Mouse (Mus musculus): ENCODE measurements at regions not wholly inside any gene's neighbourhood (a gene's known extent, or its start where the extent isn't known, plus 50 kb on each side); places are given as distances from the start of the nearest gene placed in this dataset.

DNA sequence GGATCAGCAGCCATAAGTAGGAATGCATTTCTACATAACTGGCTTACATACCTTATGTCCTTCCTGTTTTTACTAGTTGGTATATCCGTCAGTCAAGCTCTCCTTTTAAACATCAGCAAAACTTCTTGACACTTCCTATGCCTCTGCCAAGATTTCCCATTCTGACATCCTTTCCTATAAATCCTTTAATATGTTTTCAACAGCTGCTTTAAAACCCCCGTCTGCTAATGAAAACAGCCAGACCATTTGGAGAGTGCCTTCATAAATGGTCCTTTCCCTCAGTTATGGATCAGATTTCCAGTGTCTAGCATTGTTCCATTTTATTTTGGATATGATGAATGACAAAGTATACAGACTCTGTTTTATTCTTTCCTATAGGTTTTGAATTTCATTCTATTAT, 270.7 kb upstream of the Rgmb start:
- H3K4me2 ChIP-seq: no peak overlapping the region
- no peaks in the 10 kb centered on the region for H3K4me1 ChIP-seq
- no peak for ATAC-seq (ENCODE audit: insufficient read depth, low FRiP score, low read depth)
- no peaks in the 10 kb centered on the region for H3K9me3 ChIP-seq
- H3K4me3 ChIP-seq (replicated peaks): no peak overlapping the region
- H3K27me3 ChIP-seq (replicated peaks): no peaks in the 10 kb centered on the region
- H3K36me3 ChIP-seq: no peaks in the 10 kb centered on the region
- no peak overlapping the region for H3K9ac ChIP-seq
- H3K27ac ChIP-seq: no peak overlapping the region
- 40% methylated on average over 2 of the region's 2 CpGs for WGBS

DNA sequence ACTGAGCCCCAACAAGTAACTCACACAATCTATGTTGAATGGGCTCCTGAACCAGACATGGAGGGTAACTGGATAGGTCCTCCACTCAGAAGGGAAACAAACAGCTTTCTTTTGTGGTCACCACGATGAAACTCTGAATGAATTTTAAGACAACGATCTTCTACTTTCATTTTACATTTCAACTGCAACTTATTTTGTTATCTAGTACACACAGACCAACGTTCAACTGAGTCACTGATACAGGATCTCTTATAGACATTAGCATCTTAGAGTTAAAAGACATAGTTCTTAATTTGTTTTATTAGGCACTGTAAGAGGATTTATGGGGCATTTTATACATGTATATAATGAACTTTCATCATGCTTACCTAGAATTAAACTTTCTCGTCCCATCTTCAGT, 262.1 kb upstream of the Rgmb start:
- H3K9me3 ChIP-seq: no peaks in the 10 kb centered on the region
- H3K27me3 ChIP-seq (replicated peaks): no peaks in the 10 kb centered on the region
- no peak overlapping the region for H3K9ac ChIP-seq
- no peak overlapping the region for H3K27ac ChIP-seq
- H3K36me3 ChIP-seq: no peaks in the 10 kb centered on the region
- no peaks in the 10 kb centered on the region for H3K4me1 ChIP-seq
- H3K4me2 ChIP-seq: no peak overlapping the region
- WGBS: 77% methylated on average over 4 of the region's 4 CpGs
- no peak for ATAC-seq (ENCODE audit: insufficient read depth, low FRiP score, low read depth)
- H3K4me3 ChIP-seq (replicated peaks): no peak overlapping the region

DNA sequence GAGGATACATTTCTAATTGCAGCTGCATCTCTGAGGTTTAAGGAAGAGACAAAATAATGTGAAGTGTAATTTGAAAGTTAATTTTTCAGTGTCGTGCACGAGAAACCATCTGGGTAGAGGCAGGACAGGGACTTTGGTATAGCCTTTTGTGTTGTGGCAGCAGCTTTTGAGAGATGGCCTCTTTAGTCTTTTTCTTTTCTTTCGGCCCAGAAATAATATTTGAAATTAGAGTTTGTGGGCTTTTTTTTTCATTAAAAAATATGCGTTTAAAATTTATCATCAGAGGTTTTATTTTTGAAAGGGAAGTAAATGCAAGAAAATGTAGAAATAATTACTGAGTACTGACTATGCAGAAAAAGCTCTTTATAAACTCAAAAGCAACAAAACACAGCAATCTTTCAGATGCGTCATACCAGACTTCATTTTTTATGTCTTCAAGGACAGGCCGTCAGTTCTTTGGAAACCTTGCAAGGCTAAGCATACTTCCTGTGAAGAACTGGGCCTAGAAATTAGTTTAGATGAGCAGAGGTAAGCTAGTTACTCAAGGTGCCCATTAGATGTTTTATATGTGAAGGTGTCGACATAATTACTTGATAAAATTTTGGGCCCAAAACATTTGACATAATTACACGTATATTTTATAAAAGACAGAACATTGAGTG, 258.9 kb upstream of the Rgmb start:
- no peak for ATAC-seq (ENCODE audit: insufficient read depth, low FRiP score, low read depth)
- H3K27ac ChIP-seq: no peak overlapping the region
- H3K36me3 ChIP-seq: no peaks in the 10 kb centered on the region
- whole genome bisulfite sequencing: 79% methylated on average over 8 of the region's 8 CpGs
- no peaks in the 10 kb centered on the region for H3K27me3 ChIP-seq (replicated peaks)
- H3K4me2 ChIP-seq: no peak overlapping the region
- no peak overlapping the region for H3K9ac ChIP-seq
- H3K4me3 ChIP-seq (replicated peaks): no peak overlapping the region
- no peaks in the 10 kb centered on the region for H3K4me1 ChIP-seq
- H3K9me3 ChIP-seq: no peaks in the 10 kb centered on the region

DNA sequence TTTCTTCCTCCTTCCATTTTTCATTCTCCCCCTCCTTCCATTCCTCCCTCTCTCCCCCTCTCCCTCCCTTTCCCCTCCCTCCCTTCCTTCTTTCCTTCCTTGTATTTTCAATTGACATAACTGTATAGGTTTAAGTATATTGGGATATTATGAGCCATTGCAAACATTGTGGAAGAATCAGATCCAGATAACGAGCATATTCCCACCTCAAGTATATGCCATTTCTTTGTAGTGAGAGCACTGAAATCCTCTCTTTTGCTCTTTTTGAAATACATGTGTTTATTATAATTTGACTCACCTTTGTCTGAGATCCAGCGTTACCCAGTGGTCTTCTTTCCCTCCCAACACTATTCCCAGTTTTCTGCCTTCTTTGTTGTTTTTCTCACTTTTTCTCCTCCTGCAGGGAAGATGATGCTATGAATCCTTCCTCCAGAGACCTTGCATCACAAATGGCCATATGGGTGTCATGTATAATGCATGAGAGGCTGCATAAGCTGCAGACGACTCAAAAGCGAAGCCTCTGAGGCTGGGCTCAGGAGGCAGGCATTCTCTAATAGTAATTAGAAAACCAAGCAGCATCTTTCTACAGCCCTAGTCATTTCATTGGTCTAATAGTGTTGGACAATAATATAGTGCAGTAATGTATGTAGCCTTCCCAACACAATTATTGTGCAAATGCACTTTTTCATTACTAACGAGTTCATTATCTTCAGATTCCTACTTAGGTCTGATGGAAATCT, 258.2 kb upstream of the Rgmb start:
- H3K27ac ChIP-seq: no peak overlapping the region

GRCm38 (mm10) chr17:16087046-16087445, 256.2 kb upstream of the Rgmb start:
- no peaks in the 10 kb centered on the region for H3K27me3 ChIP-seq (replicated peaks)
- no peaks in the 10 kb centered on the region for H3K36me3 ChIP-seq
- ATAC-seq (ENCODE audit: insufficient read depth, low FRiP score, low read depth): no peak
- H3K9me3 ChIP-seq: no peaks in the 10 kb centered on the region
- H3K27ac ChIP-seq: no peak overlapping the region
- no peak overlapping the region for H3K9ac ChIP-seq
- H3K4me2 ChIP-seq: no peak overlapping the region
- 80% methylated on average over 2 of the region's 2 CpGs for WGBS
- no peak overlapping the region for H3K4me3 ChIP-seq (replicated peaks)
- no peaks in the 10 kb centered on the region for H3K4me1 ChIP-seq

More for the DNA sequence above, 258.2 kb upstream of the Rgmb start:
- no peaks in the 10 kb centered on the region for H3K9me3 ChIP-seq
- H3K4me3 ChIP-seq (replicated peaks): no peak overlapping the region
- no peaks in the 10 kb centered on the region for H3K36me3 ChIP-seq
- H3K4me1 ChIP-seq: no peaks in the 10 kb centered on the region
- no peak overlapping the region for H3K4me2 ChIP-seq
- H3K9ac ChIP-seq: no peak overlapping the region
- H3K27me3 ChIP-seq (replicated peaks): no peaks in the 10 kb centered on the region
- ATAC-seq (ENCODE audit: insufficient read depth, low FRiP score, low read depth): no peak
- 72% methylated on average over 5 of the region's 5 CpGs for WGBS

DNA sequence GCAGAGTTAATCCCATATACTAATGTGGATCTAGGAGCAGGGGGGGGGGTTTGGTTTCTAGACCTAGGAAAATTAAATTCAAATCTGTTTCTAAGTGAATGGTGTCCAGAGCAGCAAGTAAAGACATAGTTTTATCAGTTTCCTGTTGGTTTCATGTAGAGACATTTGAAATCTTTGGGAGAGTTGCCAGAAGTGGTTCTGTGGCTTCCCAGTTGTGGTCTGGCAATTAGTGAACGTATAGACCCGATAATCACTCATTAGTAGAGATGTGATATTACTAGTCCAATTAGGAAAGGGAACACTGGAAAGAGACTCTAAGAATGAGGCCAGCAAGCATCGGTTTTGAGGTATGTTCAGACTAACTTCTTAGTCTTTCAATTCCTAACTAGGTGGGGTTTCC, 252.0 kb upstream of the Rgmb start:
- no peak overlapping the region for H3K9ac ChIP-seq
- H3K27me3 ChIP-seq (replicated peaks): no peaks in the 10 kb centered on the region
- ATAC-seq (ENCODE audit: insufficient read depth, low FRiP score, low read depth): no peak
- H3K4me3 ChIP-seq (replicated peaks): no peak overlapping the region
- no peaks in the 10 kb centered on the region for H3K4me1 ChIP-seq
- WGBS: 78% methylated on average over 3 of the region's 3 CpGs
- H3K9me3 ChIP-seq: no peaks in the 10 kb centered on the region
- no peak overlapping the region for H3K27ac ChIP-seq
- H3K36me3 ChIP-seq: no peaks in the 10 kb centered on the region
- no peak overlapping the region for H3K4me2 ChIP-seq

- Histone ChIP-seq H3K4me3 (replicated peaks) (no peak overlapping the region), H3K27ac (no peak overlapping the region), H3K4me2 (no peak overlapping the region), H3K27me3 (replicated peaks) (no peaks in the 10 kb centered on the region), H3K4me1 (no peaks in the 10 kb centered on the region), H3K9me3 (no peaks in the 10 kb centered on the region), H3K9ac (no peak overlapping the region), H3K36me3 (no peaks in the 10 kb centered on the region)
- 69% methylated on average over 3 of the region's 3 CpGs for WGBS
- ATAC-seq (ENCODE audit: insufficient read depth, low FRiP score, low read depth): no peak
Measured at GRCm38 (mm10) chr17:16078549-16078948, 247.7 kb upstream of the Rgmb start.

GRCm38 (mm10) chr17:16069334-16069733, 238.5 kb upstream of the Rgmb start:
- H3K27me3 ChIP-seq (replicated peaks): no peaks in the 10 kb centered on the region

GRCm38 (mm10) chr17:16067858-16068257, 237.0 kb upstream of the Rgmb start:
- WGBS: 88% methylated on average over 2 of the region's 2 CpGs
- H3K4me1 ChIP-seq: no peaks in the 10 kb centered on the region
- no peak overlapping the region for H3K27ac ChIP-seq
- H3K4me3 ChIP-seq (replicated peaks): no peak overlapping the region
- no peaks in the 10 kb centered on the region for H3K9me3 ChIP-seq
- no peak overlapping the region for H3K4me2 ChIP-seq
- H3K36me3 ChIP-seq: no peaks in the 10 kb centered on the region
- H3K9ac ChIP-seq: no peak overlapping the region
- ATAC-seq (ENCODE audit: insufficient read depth, low FRiP score, low read depth): no peak
- H3K27me3 ChIP-seq (replicated peaks): no peaks in the 10 kb centered on the region

More at GRCm38 (mm10) chr17:16069334-16069733, 238.5 kb upstream of the Rgmb start:
- no peaks in the 10 kb centered on the region for H3K36me3 ChIP-seq
- no peak overlapping the region for H3K4me2 ChIP-seq
- H3K4me1 ChIP-seq: no peaks in the 10 kb centered on the region
- H3K9me3 ChIP-seq: no peaks in the 10 kb centered on the region
- no peak overlapping the region for H3K4me3 ChIP-seq (replicated peaks)
- no peak overlapping the region for H3K9ac ChIP-seq
- WGBS: 33% methylated on average over 1 of the region's 1 CpGs
- ATAC-seq (ENCODE audit: insufficient read depth, low FRiP score, low read depth): no peak
- no peak overlapping the region for H3K27ac ChIP-seq

DNA sequence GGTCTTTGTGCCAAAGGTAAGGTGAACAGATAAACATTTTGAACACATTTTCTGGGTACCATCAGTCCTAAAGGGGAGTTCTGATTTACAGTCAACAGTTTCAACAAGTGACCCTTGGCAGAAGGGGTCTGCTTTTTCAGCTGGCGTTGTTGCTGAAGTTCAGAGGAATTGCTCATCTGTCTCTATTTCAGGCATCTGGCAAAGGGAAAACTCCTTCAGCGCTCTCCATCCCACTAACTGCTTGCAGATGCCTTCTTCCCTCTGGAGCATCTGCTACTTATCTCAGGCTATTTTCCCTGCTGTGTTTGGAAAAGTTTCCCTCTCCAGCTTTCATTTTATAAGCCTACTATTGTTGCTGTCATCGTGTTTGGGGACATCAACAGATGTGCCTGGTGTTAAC, 223.6 kb upstream of the Rgmb start:
- Histone ChIP-seq H3K36me3 (no peaks in the 10 kb centered on the region), H3K9ac (no peak overlapping the region), H3K4me2 (no peak overlapping the region), H3K27ac (peak overlapping the region; percentile 46; the same call in 1 of the 2 replicates), H3K4me3 (replicated peaks) (no peak overlapping the region), H3K9me3 (no peaks in the 10 kb centered on the region), H3K27me3 (replicated peaks) (no peaks in the 10 kb centered on the region), H3K4me1 (no peaks in the 10 kb centered on the region)
- peak; percentile 39; the same call in 1 of the 2 replicates for ATAC-seq (ENCODE audit: insufficient read depth, low FRiP score, low read depth)
- WGBS: 27% methylated on average over 3 of the region's 3 CpGs

DNA sequence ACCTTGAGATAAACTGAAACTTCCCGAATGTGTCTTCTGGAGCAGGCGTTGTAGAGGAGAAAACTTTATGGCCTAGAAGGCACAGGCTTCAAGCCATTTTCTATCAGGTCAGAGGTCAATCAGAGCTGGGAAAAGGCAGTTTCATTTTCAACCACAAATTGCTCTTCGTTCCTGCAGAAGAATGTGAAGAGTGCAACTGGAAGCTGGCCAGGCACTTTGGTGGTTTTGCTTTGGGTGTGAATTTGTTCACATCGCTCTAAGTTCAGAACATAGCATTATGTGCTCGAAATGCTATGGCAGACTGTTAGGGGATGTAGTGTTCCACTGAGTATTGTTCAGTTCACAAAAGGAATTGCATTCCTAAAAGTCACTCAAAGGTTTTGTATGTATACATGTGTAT, 220.9 kb upstream of the Rgmb start:
- H3K27ac ChIP-seq: peak overlapping the region; percentile 26; the same call in 1 of the 2 replicates
- 39% methylated on average over 5 of the region's 5 CpGs for WGBS
- H3K36me3 ChIP-seq: no peaks in the 10 kb centered on the region
- no peak for ATAC-seq (ENCODE audit: insufficient read depth, low FRiP score, low read depth)
- no peak overlapping the region for H3K4me2 ChIP-seq
- no peak overlapping the region for H3K9ac ChIP-seq
- no peaks in the 10 kb centered on the region for H3K4me1 ChIP-seq
- H3K27me3 ChIP-seq (replicated peaks): no peaks in the 10 kb centered on the region
- H3K9me3 ChIP-seq: no peaks in the 10 kb centered on the region
- no peak overlapping the region for H3K4me3 ChIP-seq (replicated peaks)

GRCm38 (mm10) chr17:16041542-16042251, 210.9 kb upstream of the Rgmb start:
- no peaks in the 10 kb centered on the region for H3K9me3 ChIP-seq
- no peak overlapping the region for H3K4me3 ChIP-seq (replicated peaks)
- peak overlapping the region; percentile 69 for H3K27ac ChIP-seq
- H3K9ac ChIP-seq: no peak overlapping the region
- H3K36me3 ChIP-seq: no peaks in the 10 kb centered on the region
- H3K4me1 ChIP-seq: no peaks in the 10 kb centered on the region
- peak; percentile 83; the same call in 1 of the 2 replicates for ATAC-seq (ENCODE audit: insufficient read depth, low FRiP score, low read depth)
- WGBS: 51% methylated on average over 5 of the region's 5 CpGs
- H3K27me3 ChIP-seq (replicated peaks): no peaks in the 10 kb centered on the region
- H3K4me2 ChIP-seq: no peak overlapping the region

Measured in stomach, embryonic 15.5 days (tissue).